Mouse (Mus musculus): ENCODE results near the gene Fscn1. TPM values are rescaled to one million over a fixed set of nuclear protein-coding genes. Genes with fewer than 3 reads are reported as not detected.

The Fscn1 gene
- polyA plus RNA-seq, 1 experiment, result 115 TPM

DNA sequence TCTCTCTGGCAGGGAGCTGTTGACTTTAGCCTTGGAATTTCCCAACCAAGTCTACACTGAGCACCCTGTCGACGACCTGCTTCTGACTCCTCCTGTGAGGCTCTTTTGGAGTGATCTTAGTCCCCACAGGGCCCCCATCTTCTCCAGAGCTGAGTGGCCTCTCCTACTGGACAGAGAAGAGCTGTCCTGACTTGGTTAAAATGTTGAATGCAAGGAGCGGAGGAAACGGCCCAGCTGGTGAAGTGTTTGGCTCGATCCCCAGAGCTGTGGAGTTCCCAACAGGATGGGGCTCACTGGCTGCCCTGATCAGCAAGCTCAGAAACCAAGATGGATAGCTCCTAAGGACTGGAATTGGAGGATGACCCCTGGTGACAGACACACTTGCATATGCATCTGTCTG, 16.4 kb downstream of the Fscn1 start:
- Histone ChIP-seq H3K4me3 (replicated peaks; ENCODE audit: insufficient read depth, low read depth, low read length) (no peak overlapping the region), H3K27ac (ENCODE audit: insufficient read depth, low read length) (no peak overlapping the region), H3K27me3 (ENCODE audit: control insufficient read depth, insufficient read depth, low read length) (no peaks in the 10 kb centered on the region), H3K4me1 (ENCODE audit: control insufficient read depth, insufficient read depth, low read length) (no peaks in the 10 kb centered on the region)
- DNase-seq, result no peak
- WGBS, result 8% methylated on average over 5 of the region's 5 CpGs
- no peak for TF ChIP-seq CTCF (IDR thresholded peaks at IDR 0.05; ENCODE audit: borderline replicate concordance, insufficient read depth, low read depth, low read length)
- no peak for TF ChIP-seq POLR2A (IDR thresholded peaks at IDR 0.05; ENCODE audit: borderline replicate concordance, insufficient read depth, low read length)

DNA sequence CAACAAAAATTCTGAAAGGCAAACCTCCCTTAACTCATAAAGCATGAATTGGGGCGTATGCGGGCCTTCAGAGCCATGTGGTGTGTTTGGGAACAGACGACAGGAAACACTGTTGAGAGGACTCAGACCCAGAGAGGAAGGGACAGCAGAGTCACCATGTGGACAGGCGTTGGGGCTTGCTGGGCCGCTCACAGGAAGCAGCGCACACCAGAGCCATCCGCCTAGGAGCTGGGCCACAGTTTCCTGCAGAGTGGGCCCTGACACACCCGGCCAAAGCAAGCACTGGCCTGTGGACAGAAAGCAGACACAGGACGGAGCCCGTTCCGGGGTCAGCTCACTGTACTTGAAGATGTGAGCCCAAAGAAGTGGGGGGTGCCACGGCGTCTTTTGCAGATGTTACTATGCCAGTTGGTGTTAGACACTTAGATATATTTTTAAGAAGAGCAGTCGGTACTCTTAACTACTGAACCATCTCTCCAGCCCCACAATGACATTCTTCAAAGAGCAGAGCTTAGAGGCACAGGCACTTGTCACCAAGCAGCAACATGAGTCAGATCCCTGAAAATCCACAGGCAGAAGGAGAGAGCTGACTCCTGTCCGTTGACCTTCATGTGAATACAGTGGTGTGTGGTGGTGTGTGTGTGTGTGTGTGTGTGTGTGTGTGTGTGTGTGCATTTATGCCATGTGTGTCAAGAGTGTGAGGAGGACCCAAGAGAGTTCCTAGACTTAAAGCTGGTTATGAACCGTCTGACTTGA, 22.1 kb downstream of the Fscn1 start:
- Histone ChIP-seq H3K27me3 (ENCODE audit: control insufficient read depth, insufficient read depth, low read length) (no peaks in the 10 kb centered on the region), H3K27ac (ENCODE audit: insufficient read depth, low read length) (no peak overlapping the region), H3K4me1 (ENCODE audit: control insufficient read depth, insufficient read depth, low read length) (no peaks in the 10 kb centered on the region), H3K4me3 (replicated peaks; ENCODE audit: insufficient read depth, low read depth, low read length) (no peak overlapping the region)
- WGBS, result 84% methylated on average over 16 of the region's 16 CpGs
- TF ChIP-seq POLR2A (IDR thresholded peaks at IDR 0.05; ENCODE audit: borderline replicate concordance, insufficient read depth, low read length) (no peak), CTCF (IDR thresholded peaks at IDR 0.05; ENCODE audit: borderline replicate concordance, insufficient read depth, low read depth, low read length) (no peak)
- DNase-seq, result no peak

- no peaks in the 10 kb centered on the region for H3K27me3 ChIP-seq (ENCODE audit: control insufficient read depth, insufficient read depth, low read length)
- no peak overlapping the region for H3K27ac ChIP-seq (ENCODE audit: insufficient read depth, low read length)
- 30% methylated on average over 8 of the region's 8 CpGs for WGBS
- TF ChIP-seq POLR2A (IDR thresholded peaks at IDR 0.05; ENCODE audit: borderline replicate concordance, insufficient read depth, low read length) (no peak), CTCF (IDR thresholded peaks at IDR 0.05; ENCODE audit: borderline replicate concordance, insufficient read depth, low read depth, low read length) (no peak)
- H3K4me3 ChIP-seq (replicated peaks; ENCODE audit: insufficient read depth, low read depth, low read length), result no peak overlapping the region
- DNase-seq, result no peak
- H3K4me1 ChIP-seq (ENCODE audit: control insufficient read depth, insufficient read depth, low read length), result no peaks in the 10 kb centered on the region
These were observed 23.0 kb downstream of the Fscn1 start for GRCm38 (mm10) chr5:142983174-142983573.

GRCm38 (mm10) chr5:142984271-142984670, 24.1 kb downstream of the Fscn1 start:
- no peak for DNase-seq
- Histone ChIP-seq H3K4me1 (ENCODE audit: control insufficient read depth, insufficient read depth, low read length) (no peaks in the 10 kb centered on the region), H3K4me3 (replicated peaks; ENCODE audit: insufficient read depth, low read depth, low read length) (no peak overlapping the region), H3K27ac (ENCODE audit: insufficient read depth, low read length) (no peak overlapping the region), H3K27me3 (ENCODE audit: control insufficient read depth, insufficient read depth, low read length) (no peaks in the 10 kb centered on the region)
- 77% methylated on average over 10 of the region's 10 CpGs for WGBS
- no peak for TF ChIP-seq CTCF (IDR thresholded peaks at IDR 0.05; ENCODE audit: borderline replicate concordance, insufficient read depth, low read depth, low read length)
- no peak for TF ChIP-seq POLR2A (IDR thresholded peaks at IDR 0.05; ENCODE audit: borderline replicate concordance, insufficient read depth, low read length)

DNA sequence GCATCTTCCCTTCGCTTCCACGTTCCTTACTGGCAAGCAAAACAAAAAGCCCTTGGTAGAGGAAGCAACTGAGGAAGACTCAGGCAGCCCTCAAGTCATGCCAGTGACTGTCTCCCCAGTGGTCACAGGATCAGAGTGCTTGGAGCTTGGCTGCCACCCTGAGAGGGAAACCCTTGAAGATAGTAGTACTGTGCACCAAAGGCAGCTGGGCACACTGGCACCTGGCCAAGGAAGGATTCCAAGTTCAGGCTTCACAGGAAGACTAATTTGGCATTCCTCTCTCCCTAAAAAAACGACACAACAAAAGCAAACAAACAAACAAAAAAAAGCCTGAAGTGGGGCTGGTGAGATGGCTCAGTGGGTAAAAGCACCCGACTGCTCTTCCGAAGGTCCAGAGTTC, 28.4 kb downstream of the Fscn1 start:
- peak; percentile 39 to 51 for DNase-seq
- no peak for TF ChIP-seq CTCF (IDR thresholded peaks at IDR 0.05; ENCODE audit: borderline replicate concordance, insufficient read depth, low read depth, low read length)
- TF ChIP-seq POLR2A (IDR thresholded peaks at IDR 0.05; ENCODE audit: borderline replicate concordance, insufficient read depth, low read length), result no peak
- H3K4me1 ChIP-seq (ENCODE audit: control insufficient read depth, insufficient read depth, low read length), result no peaks in the 10 kb centered on the region
- WGBS, result 16% methylated on average over 5 of the region's 5 CpGs
- no peak overlapping the region for H3K27ac ChIP-seq (ENCODE audit: insufficient read depth, low read length)
- no peaks in the 10 kb centered on the region for H3K27me3 ChIP-seq (ENCODE audit: control insufficient read depth, insufficient read depth, low read length)
- H3K4me3 ChIP-seq (replicated peaks; ENCODE audit: insufficient read depth, low read depth, low read length), result no peak overlapping the region

GRCm38 (mm10) chr5:142989167-142989566, 29.0 kb downstream of the Fscn1 start:
- 88% methylated on average over 3 of the region's 3 CpGs for WGBS
- Histone ChIP-seq H3K4me3 (replicated peaks; ENCODE audit: insufficient read depth, low read depth, low read length) (no peak overlapping the region), H3K27ac (ENCODE audit: insufficient read depth, low read length) (no peak overlapping the region), H3K4me1 (ENCODE audit: control insufficient read depth, insufficient read depth, low read length) (no peaks in the 10 kb centered on the region), H3K27me3 (ENCODE audit: control insufficient read depth, insufficient read depth, low read length) (no peaks in the 10 kb centered on the region)
- no peak for TF ChIP-seq POLR2A (IDR thresholded peaks at IDR 0.05; ENCODE audit: borderline replicate concordance, insufficient read depth, low read length)
- no peak for TF ChIP-seq CTCF (IDR thresholded peaks at IDR 0.05; ENCODE audit: borderline replicate concordance, insufficient read depth, low read depth, low read length)
- no peak for DNase-seq

DNA sequence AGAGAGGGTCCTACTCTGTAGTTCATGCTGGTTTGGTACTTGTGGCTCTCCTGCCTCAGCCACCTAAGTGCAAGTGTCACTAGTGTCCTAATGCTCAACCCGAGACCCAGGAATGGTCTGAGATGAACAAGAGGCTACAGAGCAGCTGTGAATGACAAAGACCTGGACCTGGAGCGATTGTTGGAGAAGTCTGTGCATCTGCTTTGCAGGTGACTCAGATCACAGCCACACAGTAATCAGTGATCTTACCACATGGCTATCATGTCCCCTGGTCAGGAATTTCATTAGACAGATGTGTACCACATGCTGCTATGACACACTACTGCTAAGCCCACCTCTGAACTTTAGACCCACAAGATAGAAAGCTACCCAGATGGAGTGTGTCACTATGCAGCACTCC, 34.6 kb downstream of the Fscn1 start:
- Histone ChIP-seq H3K27ac (ENCODE audit: insufficient read depth, low read length) (no peak overlapping the region), H3K4me1 (ENCODE audit: control insufficient read depth, insufficient read depth, low read length) (no peaks in the 10 kb centered on the region), H3K27me3 (ENCODE audit: control insufficient read depth, insufficient read depth, low read length) (no peaks in the 10 kb centered on the region), H3K4me3 (replicated peaks; ENCODE audit: insufficient read depth, low read depth, low read length) (no peak overlapping the region)
- WGBS, result 93% methylated on average over 2 of the region's 2 CpGs
- DNase-seq, result no peak
- TF ChIP-seq POLR2A (IDR thresholded peaks at IDR 0.05; ENCODE audit: borderline replicate concordance, insufficient read depth, low read length) (no peak), CTCF (IDR thresholded peaks at IDR 0.05; ENCODE audit: borderline replicate concordance, insufficient read depth, low read depth, low read length) (no peak)

GRCm38 (mm10) chr5:142997526-142997925, 37.4 kb downstream of the Fscn1 start:
- no peak for DNase-seq
- H3K27ac ChIP-seq (ENCODE audit: insufficient read depth, low read length), result no peak overlapping the region
- H3K4me3 ChIP-seq (replicated peaks; ENCODE audit: insufficient read depth, low read depth, low read length), result no peak overlapping the region
- no peak for TF ChIP-seq POLR2A (IDR thresholded peaks at IDR 0.05; ENCODE audit: borderline replicate concordance, insufficient read depth, low read length)
- no peak for TF ChIP-seq CTCF (IDR thresholded peaks at IDR 0.05; ENCODE audit: borderline replicate concordance, insufficient read depth, low read depth, low read length)
- H3K4me1 ChIP-seq (ENCODE audit: control insufficient read depth, insufficient read depth, low read length), result no peaks in the 10 kb centered on the region
- H3K27me3 ChIP-seq (ENCODE audit: control insufficient read depth, insufficient read depth, low read length), result no peaks in the 10 kb centered on the region
- WGBS, result 84% methylated on average over 9 of the region's 9 CpGs
